Mouse (Mus musculus): ENCODE results near the gene Col1a2. TPM values are rescaled to one million over a fixed set of nuclear protein-coding genes. Genes with fewer than 3 reads are reported as not detected.

Col1a2 gene
- polyA plus RNA-seq, 1 experiment: not detected

- 65% methylated on average over 11 of the region's 11 CpGs for WGBS
- Histone ChIP-seq H3K4me1 (ENCODE audit: control insufficient read depth, insufficient read depth, low read length) (no peaks in the 10 kb centered on the region), H3K27ac (ENCODE audit: insufficient read depth, low read depth, low read length) (no peak overlapping the region), H3K4me3 (ENCODE audit: insufficient read depth, low read depth, low read length) (no peak overlapping the region)
- TF ChIP-seq POLR2A (IDR thresholded peaks at IDR 0.05; ENCODE audit: insufficient read depth, low read depth, low read length) (no peak), CTCF (IDR thresholded peaks at IDR 0.05; ENCODE audit: insufficient read depth, low read depth, low read length) (no peak)
These were observed 56.5 kb downstream of the Col1a2 start for GRCm38 (mm10) chr6:4561156-4561555.

DNA sequence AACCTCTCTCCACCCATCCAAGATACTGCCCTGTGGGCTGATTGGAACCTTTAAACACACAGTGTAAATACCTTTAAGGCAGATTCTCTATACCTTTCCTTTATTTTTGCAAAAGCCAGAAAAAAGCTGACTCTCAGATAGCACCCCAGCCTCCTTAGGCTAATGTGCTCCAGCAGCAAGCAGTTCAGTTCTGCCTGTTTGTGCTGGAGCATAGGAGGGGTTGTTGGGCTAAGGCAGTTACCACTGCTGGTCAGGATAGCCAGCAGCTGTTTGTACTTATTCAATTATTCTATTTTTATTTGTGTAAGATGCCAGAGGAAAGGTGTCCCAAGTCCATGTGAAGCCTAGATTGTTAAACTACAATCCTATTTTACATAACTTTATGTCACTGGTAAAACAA lies 57.0 kb downstream of the Col1a2 start:
- Histone ChIP-seq H3K27ac (ENCODE audit: insufficient read depth, low read depth, low read length) (no peak overlapping the region), H3K4me3 (ENCODE audit: insufficient read depth, low read depth, low read length) (no peak overlapping the region), H3K4me1 (ENCODE audit: control insufficient read depth, insufficient read depth, low read length) (no peaks in the 10 kb centered on the region)
- TF ChIP-seq POLR2A (IDR thresholded peaks at IDR 0.05; ENCODE audit: insufficient read depth, low read depth, low read length) (no peak), CTCF (IDR thresholded peaks at IDR 0.05; ENCODE audit: insufficient read depth, low read depth, low read length) (no peak)

DNA sequence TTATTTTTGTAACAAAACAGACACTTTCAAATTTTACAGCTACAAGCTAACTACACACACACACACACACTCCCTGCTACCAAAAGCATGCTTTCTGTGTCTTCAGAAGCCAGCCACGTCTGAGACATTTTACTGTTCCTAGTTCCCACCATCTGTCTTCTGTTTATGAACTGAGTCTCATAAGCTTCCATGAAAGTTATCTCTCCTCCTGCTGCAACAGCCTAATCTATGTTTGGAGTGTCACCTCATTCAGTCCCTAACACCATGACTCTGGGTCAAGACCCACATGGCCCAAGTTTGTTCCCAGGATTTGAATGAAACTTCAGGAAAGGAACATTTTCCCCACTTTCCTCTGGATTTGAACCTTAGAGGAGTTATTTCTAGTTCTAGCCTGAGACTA lies 57.8 kb downstream of the Col1a2 start:
- TF ChIP-seq CTCF (IDR thresholded peaks at IDR 0.05; ENCODE audit: insufficient read depth, low read depth, low read length): no peak
- no peak for TF ChIP-seq POLR2A (IDR thresholded peaks at IDR 0.05; ENCODE audit: insufficient read depth, low read depth, low read length)
- Histone ChIP-seq H3K4me3 (ENCODE audit: insufficient read depth, low read depth, low read length) (no peak overlapping the region), H3K4me1 (ENCODE audit: control insufficient read depth, insufficient read depth, low read length) (no peaks in the 10 kb centered on the region), H3K27ac (ENCODE audit: insufficient read depth, low read depth, low read length) (no peak overlapping the region)
- 79% methylated on average over 1 of the region's 1 CpGs for WGBS

DNA sequence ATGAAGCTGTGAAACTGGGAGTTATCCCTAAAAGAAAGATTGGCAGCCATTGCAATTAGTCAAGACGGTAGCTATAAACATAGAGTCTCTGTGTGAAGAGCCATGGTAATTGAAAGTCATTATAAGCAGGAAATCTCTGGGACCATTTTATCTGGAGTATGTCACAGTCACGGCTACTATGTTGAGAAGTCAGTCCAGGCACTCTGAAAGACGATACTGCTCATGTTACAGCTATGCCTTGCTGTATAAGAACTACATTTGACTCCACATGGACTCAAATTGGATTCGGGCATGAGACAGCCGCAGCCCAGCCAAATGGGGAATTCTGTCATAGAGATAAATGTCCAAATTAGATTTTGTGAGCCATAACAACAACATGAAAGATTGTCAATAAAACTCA lies 58.9 kb downstream of the Col1a2 start:
- WGBS: 85% methylated on average over 5 of the region's 5 CpGs
- TF ChIP-seq CTCF (IDR thresholded peaks at IDR 0.05; ENCODE audit: insufficient read depth, low read depth, low read length) (no peak), POLR2A (IDR thresholded peaks at IDR 0.05; ENCODE audit: insufficient read depth, low read depth, low read length) (no peak)

GRCm38 (mm10) chr6:4570412-4570811 lies 65.8 kb downstream of the Col1a2 start:
- WGBS: 91% methylated on average over 4 of the region's 4 CpGs
- no peak for TF ChIP-seq CTCF (IDR thresholded peaks at IDR 0.05; ENCODE audit: insufficient read depth, low read depth, low read length)
- no peak for TF ChIP-seq POLR2A (IDR thresholded peaks at IDR 0.05; ENCODE audit: insufficient read depth, low read depth, low read length)

More for the DNA sequence above, 58.9 kb downstream of the Col1a2 start:
- H3K4me3 ChIP-seq (ENCODE audit: insufficient read depth, low read depth, low read length): no peak overlapping the region
- no peaks in the 10 kb centered on the region for H3K4me1 ChIP-seq (ENCODE audit: control insufficient read depth, insufficient read depth, low read length)
- H3K27ac ChIP-seq (ENCODE audit: insufficient read depth, low read depth, low read length): no peak overlapping the region

DNA sequence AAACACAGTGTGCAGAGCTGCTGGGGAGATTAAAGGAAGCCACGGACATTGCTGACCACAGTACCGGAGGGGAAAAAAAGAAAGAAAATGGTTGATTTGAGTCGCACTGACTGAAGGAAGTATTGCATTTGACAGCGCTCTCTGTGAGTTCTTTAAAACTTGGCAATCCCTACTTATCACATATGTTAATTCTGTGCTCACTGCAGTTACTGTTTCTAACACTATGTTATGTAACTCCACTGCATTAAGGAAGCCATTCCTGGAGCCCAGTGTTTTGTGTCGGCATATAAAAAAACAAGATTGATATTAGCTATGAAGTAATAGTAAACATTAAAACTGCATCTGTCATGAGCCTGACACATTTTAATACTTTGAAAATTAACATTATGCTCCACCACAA lies 73.1 kb downstream of the Col1a2 start:
- Histone ChIP-seq H3K27ac (ENCODE audit: insufficient read depth, low read depth, low read length) (no peak overlapping the region), H3K4me3 (ENCODE audit: insufficient read depth, low read depth, low read length) (no peak overlapping the region), H3K4me1 (ENCODE audit: control insufficient read depth, insufficient read depth, low read length) (no peaks in the 10 kb centered on the region)
- WGBS: 77% methylated on average over 5 of the region's 5 CpGs
- TF ChIP-seq POLR2A (IDR thresholded peaks at IDR 0.05; ENCODE audit: insufficient read depth, low read depth, low read length) (no peak), CTCF (IDR thresholded peaks at IDR 0.05; ENCODE audit: insufficient read depth, low read depth, low read length) (no peak)

More at GRCm38 (mm10) chr6:4570412-4570811, 65.8 kb downstream of the Col1a2 start:
- Histone ChIP-seq H3K27ac (ENCODE audit: insufficient read depth, low read depth, low read length) (no peak overlapping the region), H3K4me3 (ENCODE audit: insufficient read depth, low read depth, low read length) (no peak overlapping the region), H3K4me1 (ENCODE audit: control insufficient read depth, insufficient read depth, low read length) (no peaks in the 10 kb centered on the region)

GRCm38 (mm10) chr6:4578343-4578742 lies 73.7 kb downstream of the Col1a2 start:
- TF ChIP-seq CTCF (IDR thresholded peaks at IDR 0.05; ENCODE audit: insufficient read depth, low read depth, low read length) (no peak), POLR2A (IDR thresholded peaks at IDR 0.05; ENCODE audit: insufficient read depth, low read depth, low read length) (no peak)
- H3K4me1 ChIP-seq (ENCODE audit: control insufficient read depth, insufficient read depth, low read length): no peaks in the 10 kb centered on the region
- H3K4me3 ChIP-seq (ENCODE audit: insufficient read depth, low read depth, low read length): no peak overlapping the region
- no peak overlapping the region for H3K27ac ChIP-seq (ENCODE audit: insufficient read depth, low read depth, low read length)
- 91% methylated on average over 6 of the region's 6 CpGs for WGBS

DNA sequence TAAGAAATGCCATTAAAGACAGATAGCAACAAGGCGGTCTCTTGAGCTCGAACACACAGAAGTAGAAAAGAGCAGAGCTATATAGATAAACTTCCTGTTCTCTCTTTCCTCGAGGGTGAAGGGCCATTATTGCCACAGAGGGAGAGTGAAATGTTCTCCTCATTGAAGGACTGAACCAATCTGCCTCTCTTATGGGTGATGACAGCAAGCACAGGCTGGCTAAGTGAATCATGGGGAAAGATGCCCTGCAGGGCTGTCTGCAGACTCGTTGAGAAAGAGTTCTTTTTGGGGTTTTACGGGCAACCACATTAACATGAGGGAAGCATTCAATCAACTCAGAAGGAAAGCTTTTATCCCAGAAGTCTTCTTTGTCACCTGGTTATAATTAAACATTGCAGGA lies 75.0 kb downstream of the Col1a2 start:
- WGBS: 73% methylated on average over 5 of the region's 5 CpGs
- TF ChIP-seq CTCF (IDR thresholded peaks at IDR 0.05; ENCODE audit: insufficient read depth, low read depth, low read length) (no peak), POLR2A (IDR thresholded peaks at IDR 0.05; ENCODE audit: insufficient read depth, low read depth, low read length) (no peak)
- no peaks in the 10 kb centered on the region for H3K4me1 ChIP-seq (ENCODE audit: control insufficient read depth, insufficient read depth, low read length)
- H3K4me3 ChIP-seq (ENCODE audit: insufficient read depth, low read depth, low read length): no peak overlapping the region
- H3K27ac ChIP-seq (ENCODE audit: insufficient read depth, low read depth, low read length): no peak overlapping the region

- H3K4me1 ChIP-seq (ENCODE audit: control insufficient read depth, insufficient read depth, low read length): no peaks in the 10 kb centered on the region
- 45% methylated on average over 6 of the region's 6 CpGs for WGBS
- no peak overlapping the region for H3K27ac ChIP-seq (ENCODE audit: insufficient read depth, low read depth, low read length)
- TF ChIP-seq POLR2A (IDR thresholded peaks at IDR 0.05; ENCODE audit: insufficient read depth, low read depth, low read length) (no peak), CTCF (IDR thresholded peaks at IDR 0.05; ENCODE audit: insufficient read depth, low read depth, low read length) (no peak)
- no peak overlapping the region for H3K4me3 ChIP-seq (ENCODE audit: insufficient read depth, low read depth, low read length)
These were observed 78.9 kb downstream of the Col1a2 start for GRCm38 (mm10) chr6:4583485-4583884.

DNA sequence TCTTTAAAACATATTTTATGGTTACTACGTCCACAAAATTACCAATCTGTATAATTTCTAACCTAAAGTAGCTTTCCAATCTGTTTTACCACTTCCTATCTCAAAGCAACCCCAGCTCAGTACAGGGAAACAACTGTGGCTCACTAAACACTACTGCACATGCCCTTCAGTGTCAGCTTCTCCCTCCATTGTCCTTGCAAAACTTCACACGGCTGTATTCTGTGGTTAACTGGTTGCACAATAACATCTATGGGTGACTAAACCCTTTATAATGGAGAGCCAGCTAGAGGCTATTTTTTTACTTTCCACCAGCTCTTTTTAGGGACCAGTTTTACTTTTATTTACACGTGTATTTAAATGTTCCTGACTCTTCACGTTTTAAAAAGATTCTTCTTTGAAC lies 83.3 kb downstream of the Col1a2 start:
- H3K4me3 ChIP-seq (ENCODE audit: insufficient read depth, low read depth, low read length): no peak overlapping the region
- 62% methylated on average over 4 of the region's 4 CpGs for WGBS
- H3K4me1 ChIP-seq (ENCODE audit: control insufficient read depth, insufficient read depth, low read length): no peaks in the 10 kb centered on the region
- H3K27ac ChIP-seq (ENCODE audit: insufficient read depth, low read depth, low read length): no peak overlapping the region
- TF ChIP-seq POLR2A (IDR thresholded peaks at IDR 0.05; ENCODE audit: insufficient read depth, low read depth, low read length) (no peak), CTCF (IDR thresholded peaks at IDR 0.05; ENCODE audit: insufficient read depth, low read depth, low read length) (no peak)
